Mouse (Mus musculus) gastrocnemius, adult 8-10 months (tissue): ENCODE measurements at regions not wholly inside any gene's neighbourhood (a gene's known extent, or its start where the extent isn't known, plus 50 kb on each side); places are given as distances from the start of the nearest gene placed in this dataset.

ENCODE experiments used
- DNase-seq, 2 experiments: peaks; one replicate each; pipeline ENCODE4 v3.0.0; 2022; ENCODE audit warnings: low spot score in 2 of 2

DNA sequence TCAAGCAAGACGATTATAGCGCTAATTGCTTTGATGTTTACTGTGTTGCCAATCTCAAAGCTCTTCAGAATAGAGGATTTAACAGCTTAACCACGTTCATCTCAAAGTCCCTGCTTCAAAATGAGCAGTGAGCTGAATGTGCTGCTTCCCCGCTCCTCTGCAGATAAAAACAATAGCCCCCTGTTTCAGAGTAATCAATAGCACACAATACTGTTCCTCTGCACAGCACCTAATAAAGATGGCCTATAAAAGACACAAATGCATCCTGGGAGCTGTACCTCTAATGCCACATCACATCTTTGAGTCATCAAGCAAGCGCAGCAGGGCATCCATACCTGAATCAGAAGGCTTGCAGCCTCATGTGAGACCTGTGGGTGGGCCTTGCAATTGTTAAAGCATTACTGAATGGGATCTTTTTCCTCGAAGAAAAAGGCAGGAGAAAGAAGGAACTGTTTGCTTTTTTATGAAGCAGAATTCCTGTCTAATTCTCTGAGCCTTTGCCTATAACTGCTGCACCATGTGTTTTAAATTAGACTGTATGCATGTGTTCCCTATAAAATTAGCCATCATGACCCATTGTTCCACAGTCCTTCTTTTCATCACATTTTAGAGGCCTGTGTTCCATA is 648.5 kb upstream of the Cited2 start:
- DNase-seq, result no peak

DNA sequence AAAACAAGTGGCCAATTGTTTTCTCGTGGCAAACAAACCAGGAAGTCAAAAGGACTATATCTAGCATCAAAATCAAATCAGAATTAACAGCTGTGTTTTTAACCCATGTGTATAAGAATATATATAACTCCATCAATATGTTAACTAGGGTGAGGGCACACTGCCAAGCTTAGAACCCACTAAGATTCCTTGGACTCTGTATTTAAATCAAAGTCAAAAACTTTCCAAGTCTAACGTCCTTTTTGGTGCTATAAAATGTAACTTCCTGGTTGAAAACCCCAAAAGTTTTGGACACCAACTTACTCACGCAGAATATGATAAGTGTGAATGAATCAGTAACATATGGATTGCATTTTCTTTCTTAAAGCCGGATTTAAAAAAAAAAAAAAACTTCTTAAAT is 647.9 kb upstream of the Cited2 start:
- DNase-seq, result no peak

DNA sequence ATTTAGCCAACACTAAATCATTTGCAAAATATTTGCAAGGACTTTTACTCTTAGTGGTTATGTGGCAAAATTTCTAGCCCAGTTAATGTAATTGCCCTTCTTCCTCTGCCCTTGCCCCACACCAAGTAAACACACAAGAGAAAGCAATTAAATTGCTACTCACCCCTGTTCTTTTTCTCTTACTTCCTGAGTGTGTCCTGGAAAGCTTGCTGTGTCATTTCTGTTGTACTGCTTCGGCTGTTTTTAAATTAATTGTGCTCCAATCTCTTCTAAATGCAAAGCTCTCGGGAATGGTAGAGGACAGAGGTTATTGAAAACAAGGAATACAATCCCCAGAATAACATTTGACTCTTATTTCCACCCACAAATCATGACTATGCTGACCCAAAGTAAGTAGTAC is 647.4 kb upstream of the Cited2 start:
- no peak for DNase-seq

DNA sequence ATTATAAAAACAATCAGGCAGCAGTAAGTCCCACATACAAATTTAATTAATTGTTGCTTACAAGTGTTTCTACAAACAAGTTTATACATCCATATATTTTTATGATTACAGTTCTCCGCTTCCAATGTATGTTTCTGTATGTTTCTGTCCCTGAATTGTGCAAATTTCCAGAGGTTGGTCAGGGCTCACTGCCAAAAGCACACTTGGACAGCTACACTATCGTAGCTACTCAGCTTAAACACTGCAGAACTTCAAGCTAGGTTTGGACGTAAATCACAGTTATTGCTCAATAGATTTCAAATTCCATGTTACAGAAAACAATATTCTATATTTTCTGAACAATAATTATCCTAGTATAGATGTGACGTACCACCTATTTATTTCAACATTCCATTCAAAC is 646.8 kb upstream of the Cited2 start:
- DNase-seq, result no peak

DNA sequence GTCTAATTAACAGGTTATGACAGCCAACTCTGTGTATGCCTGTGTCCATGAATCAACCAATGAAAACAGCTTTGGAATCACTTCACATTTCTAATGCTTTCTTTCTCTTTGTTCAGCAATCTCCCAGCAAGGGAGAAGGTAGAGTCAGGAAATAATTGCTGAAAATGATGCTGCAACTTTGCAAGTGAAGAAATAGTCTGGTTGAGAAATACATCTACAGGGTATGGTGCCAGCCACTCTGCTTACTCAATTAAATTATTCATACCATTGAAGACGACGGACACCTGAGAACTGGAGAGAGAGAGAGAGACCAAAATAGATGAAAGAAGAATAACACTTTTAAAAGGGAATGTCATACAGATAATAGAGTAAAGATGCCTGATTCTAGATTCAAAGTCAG is 645.4 kb upstream of the Cited2 start:
- no peak for DNase-seq

DNA sequence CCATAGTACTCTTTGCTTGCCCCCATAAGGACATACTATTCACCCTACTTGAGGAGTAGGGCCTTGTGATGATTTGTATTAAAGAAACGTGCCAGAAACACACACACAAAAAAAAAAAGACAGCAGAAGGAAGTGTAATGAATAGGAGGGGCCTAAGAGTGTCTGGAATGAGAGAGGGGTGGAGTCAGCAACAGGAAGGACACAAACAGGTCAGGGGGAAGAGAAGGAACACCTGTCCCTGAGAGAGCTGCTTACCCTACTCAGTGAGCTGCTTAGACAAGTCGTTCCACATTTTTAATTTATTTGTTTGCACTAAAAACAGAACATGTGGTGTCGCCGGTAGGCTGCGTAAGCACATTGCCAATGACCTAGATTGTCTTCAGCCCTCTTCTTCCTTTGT is 642.2 kb upstream of the Cited2 start:
- no peak for DNase-seq

DNA sequence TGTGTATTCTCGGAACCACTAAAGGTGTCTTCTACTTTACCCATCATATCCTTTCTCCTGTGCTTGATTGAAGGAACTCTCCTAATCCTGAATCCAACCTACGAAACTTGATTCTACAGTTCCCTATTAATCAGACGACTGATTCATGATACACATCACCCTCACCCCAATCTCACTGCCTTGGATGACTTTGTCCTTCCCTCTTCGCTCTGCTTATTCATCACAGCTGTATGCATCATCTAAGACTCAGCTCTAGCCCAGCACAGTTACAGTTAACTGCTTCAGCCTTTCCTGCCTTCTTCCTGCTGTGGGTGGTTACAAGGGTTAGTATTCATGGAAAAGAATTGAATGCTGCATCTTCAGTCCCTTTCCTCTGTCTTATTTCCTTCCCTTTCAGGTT is 640.1 kb upstream of the Cited2 start:
- no peak for DNase-seq

DNA sequence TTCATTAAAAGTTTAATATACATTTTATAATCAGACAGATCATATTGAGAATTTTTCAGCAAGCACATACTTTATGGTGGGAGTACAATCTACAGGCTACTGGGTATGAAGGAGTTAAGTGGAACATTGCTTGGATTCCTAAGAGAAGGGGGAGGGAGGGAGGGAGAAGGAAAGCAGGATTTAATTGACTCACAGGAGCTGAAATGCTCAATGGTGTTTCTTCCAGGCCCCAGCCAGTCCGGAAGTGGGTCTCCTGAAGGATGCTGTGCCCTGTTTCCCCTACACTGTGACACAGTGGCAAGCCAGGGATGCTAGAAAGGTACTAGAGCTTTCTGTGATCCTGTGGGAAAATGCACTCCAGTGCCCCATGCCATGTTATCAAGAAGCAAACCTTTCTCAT is 621.0 kb upstream of the Cited2 start:
- DNase-seq, result no peak

DNA sequence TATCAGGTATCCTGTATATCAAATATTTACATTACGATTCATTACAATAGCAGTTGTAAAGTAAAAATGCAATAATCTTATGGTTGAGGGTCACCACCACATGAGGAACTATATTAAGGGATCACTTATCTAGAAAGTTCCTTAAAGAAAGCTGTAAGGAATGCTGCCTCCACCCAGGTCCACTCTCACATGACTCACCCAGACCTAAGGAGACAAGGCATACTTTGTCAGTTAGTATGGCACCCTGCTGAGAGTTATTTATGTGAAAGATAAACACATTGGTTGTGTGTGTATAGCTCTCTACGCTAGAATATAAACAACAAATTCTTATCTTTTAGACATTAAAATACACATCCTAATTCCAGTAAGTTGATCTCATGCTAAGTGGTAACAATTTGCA is 619.6 kb upstream of the Cited2 start:
- DNase-seq, result no peak

DNA sequence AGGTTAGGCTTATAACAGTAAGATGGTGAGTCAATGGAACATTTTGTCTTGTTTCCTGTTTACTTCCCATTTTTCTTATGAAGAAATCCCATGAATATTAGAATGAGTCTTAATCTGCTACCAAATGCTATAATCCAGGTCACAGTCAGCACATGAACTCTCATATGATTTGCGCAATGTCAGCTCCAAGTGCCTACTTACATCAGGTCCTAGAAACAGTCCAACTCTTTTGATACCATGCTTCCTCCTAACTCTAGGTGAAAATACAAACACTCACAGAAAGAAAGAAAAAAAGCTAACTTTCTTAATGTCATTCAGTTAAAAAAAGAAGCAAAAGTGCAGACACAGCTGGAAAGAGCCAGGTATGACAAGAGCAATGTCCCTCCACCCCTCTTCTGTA is 616.2 kb upstream of the Cited2 start:
- DNase-seq, result no peak

DNA sequence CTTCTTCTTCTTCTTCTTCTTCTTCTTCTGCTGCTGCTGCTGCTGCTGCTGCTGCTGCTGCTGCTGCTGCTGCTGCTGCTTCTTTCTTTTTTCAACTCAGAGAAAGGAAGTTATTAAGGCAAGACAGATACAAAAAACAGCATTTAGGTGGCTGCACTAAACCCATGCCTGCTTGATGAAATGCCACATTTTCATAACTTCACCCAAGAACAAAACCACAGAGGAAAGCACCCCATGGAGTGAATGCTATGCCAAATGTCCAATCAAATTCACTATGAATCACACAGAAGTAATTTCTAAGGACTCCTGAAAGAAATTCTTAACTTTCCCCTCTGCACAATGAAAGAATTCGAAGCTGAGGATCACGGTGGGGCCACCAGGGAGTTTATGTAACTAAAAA is 611.9 kb upstream of the Cited2 start:
- no peak for DNase-seq

DNA sequence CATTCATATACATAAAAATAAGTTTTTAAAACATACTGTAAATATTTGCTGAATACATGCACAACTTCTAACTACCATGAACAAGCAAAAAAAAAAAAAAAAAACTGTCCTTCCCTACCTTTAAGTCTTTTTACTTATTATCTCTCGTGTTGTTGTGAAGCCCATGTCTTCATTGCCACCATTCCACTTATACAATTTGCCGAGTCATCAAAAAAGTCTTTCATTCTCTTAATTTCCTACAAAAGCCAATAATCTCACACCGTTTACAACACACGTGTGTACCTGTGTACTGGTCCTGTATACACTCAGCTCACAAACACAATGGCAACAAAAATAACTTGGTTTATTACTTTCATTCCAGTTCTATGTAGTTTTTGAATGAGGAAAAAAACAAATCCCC is 608.2 kb upstream of the Cited2 start:
- DNase-seq, result no peak

DNA sequence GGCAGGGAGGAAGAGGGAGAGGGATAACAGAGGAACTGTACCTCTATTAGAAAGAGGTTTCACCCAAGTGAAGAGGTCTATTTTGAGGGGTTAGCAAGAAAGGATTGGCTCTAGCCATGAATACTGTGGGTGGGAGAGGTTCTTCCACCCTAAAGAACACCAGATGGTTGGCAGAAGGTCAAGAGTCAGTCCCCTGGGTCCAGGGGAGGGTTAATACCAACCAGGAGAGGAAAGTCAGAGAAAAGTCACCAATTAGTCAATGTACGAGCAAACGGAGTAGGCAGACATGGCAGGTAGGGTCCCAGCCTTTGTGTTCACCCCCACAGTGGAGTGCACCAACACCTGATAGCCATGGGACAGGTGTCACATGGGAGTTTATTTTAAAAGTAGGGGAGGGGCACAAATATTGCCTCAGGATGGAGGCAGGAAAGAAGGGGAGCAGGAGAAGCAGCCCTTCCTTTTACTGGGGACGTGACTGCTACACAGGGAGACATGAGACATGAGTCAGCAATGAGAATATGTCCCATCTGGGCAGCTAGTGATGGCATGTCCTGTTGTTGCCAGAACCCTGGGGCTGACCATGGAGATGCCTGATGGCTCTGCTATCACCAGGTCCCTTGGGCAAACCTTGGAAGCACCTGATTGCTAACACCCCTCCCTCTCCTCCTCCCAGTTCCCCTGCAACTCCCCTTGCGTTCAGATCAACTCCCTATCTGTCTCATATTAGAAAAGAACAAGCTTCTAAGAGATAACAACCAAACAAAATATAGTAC is 593.4 kb upstream of the Cited2 start:
- no peak for DNase-seq

DNA sequence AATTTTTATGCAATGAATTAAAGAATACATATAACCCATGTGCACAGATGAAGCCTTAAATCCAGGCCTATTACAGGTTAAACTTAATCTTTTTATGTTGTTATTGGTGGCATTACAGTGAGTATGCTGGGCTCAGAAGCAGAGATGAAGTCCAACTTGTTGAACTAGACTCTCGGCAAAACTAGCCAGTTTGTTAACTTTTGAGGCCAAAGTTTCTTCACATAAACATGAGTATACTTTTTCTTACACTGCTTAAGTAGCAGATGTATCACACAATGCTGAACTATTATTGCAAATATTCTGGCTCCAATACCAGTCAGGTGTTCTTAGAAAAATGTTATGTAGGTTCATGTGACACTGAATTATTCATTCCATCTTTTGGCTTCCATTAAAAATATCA is 592.4 kb upstream of the Cited2 start:
- no peak for DNase-seq

DNA sequence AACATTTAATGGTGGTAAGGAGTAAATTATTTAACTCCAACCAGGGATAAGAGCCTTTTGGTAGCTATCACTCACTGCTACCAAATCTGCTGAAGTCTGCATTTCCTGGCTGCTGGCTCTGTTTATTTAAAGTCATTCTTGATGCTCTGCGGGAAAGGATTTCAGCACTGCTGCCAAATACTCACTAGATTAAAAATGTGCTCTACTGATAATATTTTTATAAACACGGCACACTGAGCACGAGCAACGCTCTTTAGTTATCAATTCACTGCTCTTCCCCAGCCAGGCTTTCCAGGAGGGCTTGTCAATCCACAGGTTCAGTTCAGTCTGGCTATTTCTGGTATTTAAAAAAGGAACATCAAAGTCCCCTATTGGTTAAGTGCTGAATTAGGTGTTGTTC is 591.3 kb upstream of the Cited2 start:
- no peak for DNase-seq

DNA sequence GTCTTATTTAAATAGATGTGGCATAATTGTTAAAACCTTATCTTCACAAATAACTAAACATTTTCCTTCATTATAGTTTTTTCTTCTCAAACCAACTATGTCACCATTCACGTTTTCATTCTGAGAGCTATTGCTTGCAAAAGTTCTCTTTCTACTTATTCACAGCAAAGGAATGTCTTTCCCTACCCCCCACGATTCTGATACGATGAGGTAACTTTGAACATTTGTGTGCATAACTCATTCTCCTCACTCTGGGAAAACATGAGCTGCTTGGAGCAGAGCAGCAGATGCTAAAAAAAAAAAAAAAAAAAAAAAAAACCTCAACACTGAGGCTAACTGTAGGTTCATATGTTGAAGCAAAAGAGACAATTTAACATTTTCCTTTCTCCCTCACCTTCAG is 547.6 kb upstream of the Cited2 start:
- DNase-seq, result no peak

DNA sequence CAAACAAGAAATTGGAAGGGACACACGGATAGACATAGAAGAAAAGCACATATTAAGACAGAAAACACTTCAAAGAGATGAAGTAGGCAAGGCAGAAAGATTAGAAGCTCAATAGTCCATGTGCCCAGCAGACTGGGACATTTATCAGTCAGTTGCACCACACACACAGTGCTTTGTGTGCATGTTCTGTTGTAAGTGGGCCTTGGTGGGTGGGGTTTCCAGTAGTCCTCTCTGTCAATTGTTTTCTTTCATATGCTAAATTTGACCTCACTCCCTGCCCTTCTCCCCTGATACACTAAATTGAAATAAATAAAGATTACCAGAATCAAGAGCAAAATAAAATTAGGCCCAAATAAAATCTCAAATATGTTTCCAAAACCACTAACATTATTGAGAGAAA is 546.0 kb upstream of the Cited2 start:
- DNase-seq, result no peak

DNA sequence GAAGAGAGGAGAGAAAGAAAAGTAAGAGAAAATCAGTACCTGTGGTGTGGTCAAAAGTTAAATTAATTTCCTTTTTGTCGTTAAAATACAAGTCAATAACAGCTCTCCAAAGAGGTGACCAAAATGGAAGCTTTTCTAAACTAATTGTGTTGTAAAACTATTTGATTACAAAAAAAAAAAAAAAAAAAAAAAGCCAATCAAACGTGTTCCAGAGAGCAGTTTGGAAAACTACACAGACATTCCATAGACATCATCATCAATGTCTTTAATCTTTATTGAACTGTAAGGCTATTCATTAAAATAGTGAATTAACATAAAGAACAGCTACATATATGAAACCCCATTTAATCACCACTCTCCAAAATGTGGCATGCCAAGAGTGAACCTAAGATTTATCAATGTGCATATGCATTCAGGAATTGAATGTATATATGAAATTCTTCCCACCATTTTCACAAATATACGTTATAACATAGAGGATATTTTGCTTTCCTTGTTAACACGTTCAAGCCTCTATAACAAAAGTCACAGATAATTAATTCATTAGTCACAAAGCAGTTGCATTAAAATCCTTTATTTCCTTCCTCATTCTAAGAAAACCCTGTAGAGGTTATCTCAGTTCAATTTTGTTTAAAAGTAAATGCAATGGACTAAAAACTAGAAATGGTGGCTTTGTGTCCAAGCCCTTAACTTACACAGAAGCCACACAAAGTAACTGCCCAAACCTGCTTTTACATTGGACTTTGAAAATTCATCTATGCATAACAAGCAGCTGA is 545.3 kb upstream of the Cited2 start:
- no peak for DNase-seq

DNA sequence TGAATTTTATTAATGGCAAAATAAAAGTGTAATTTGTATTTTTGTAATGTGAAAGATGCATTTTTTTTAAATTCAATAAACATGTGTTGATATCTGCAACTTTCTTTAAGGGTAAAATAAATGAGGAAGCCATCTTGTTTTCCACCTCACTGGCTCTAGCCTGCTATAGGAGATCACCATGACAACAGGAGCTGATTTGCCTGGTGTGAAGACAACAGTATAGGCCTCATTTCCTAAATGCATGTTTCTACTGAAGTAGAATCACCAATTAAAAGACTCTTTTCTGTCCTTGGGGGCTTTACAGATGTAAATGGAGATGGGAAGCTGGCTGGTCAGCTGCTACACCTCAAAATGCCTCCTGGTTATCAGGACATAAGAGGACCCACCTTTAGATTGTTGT is 544.4 kb upstream of the Cited2 start:
- DNase-seq, result no peak

DNA sequence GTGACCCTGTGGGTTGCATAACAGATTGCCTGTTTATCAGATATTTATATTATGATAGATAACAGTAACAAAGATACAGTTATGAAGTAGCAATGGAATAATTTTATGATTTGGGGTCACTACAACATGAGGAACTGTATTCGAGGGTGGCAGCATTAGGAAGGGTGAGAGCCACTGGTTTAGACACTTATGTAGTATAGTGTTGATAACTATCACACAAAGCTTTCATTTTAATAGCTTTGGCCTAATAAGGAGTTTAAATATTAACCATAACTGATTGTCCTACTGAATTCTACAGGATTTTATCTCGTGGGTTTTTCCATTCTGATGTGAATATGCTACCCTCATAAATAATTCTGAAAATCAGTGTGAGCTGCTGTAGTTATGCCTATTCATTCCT is 538.6 kb upstream of the Cited2 start:
- DNase-seq, result no peak

DNA sequence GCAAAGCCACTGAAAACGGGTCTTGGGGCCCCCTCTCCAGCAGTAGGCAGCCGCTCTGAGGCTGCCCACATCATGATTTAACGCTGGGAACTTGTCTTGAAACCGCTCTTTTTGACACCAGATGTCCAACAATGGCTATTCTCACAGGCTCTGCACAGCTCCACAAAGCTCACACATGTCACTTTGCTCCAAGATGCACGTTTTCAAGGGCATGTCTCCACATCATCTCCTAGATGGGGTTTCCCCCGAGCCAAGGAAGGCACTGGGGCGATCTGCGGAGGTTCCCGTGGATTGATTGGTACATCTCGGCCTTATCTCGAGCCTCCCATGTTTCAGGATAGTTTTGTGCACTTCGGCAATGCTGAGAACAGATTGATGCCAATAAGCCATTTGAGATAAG is 526.8 kb upstream of the Cited2 start:
- DNase-seq, result no peak

DNA sequence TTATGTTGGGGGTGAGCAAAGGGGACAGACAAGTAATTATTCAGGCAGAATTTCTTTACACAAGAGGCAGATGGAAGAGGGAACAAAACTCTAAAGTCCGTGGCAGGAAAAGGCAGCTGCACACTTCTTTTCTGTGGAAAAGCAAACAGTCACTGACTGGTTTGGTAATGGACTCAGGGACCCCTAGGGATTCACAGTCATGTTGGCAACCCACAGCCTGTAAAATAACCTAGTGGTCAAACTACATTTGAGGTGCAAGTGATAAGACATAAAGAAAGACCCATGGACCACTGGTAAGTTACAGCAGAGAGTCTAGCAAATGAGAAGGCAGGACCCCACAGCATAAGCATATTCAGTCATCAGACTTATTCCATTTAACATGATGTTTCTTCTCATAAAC is 526.4 kb upstream of the Cited2 start:
- no peak for DNase-seq
